Mouse (Mus musculus): ENCODE measurements at regions not wholly inside any gene's neighbourhood (a gene's known extent, or its start where the extent isn't known, plus 50 kb on each side); places are given as distances from the start of the nearest gene placed in this dataset.

DNA sequence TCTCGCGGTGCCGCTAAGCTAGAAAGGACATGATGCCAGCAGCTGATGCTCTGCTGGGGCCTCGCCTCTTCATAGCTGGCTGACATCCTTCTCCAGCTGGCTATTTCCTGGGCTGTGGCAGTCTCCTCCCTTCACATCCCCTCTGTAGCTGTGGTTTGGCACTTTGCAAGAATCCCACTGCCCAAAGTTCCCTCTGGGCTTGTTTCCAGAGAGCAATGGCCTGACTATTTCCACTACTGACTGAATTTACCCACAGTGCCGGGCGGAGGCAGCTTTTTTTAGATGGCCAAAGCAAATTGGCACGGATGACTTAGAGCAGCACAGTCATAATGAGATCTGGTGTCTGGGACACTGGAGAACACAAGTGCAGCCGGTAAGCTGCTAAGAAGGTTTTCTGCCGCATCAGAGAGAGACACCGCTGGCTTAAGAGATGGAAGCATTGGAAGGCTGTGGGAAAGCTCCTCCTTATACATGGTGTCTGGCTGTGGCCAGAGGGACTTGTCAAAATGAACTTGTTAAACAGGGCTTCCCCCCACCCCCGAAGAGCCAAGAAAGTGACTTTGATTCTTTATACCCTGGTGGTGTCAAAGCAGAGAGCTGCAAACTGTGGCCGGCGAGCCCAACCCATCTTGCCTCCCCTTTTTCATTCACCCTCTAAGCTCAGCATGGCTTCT lies 98.5 kb downstream of the Dkk1 start:
- no peak for TF ChIP-seq CTCF (IDR thresholded peaks at IDR 0.05; ENCODE audit: control insufficient read depth, insufficient read depth, low read length)
- no peak for TF ChIP-seq POLR2A (IDR thresholded peaks at IDR 0.05; ENCODE audit: borderline replicate concordance, control insufficient read depth, low read depth, low read length)
